Mouse (Mus musculus): ENCODE measurements around the gene Ccdc81.

DNA sequence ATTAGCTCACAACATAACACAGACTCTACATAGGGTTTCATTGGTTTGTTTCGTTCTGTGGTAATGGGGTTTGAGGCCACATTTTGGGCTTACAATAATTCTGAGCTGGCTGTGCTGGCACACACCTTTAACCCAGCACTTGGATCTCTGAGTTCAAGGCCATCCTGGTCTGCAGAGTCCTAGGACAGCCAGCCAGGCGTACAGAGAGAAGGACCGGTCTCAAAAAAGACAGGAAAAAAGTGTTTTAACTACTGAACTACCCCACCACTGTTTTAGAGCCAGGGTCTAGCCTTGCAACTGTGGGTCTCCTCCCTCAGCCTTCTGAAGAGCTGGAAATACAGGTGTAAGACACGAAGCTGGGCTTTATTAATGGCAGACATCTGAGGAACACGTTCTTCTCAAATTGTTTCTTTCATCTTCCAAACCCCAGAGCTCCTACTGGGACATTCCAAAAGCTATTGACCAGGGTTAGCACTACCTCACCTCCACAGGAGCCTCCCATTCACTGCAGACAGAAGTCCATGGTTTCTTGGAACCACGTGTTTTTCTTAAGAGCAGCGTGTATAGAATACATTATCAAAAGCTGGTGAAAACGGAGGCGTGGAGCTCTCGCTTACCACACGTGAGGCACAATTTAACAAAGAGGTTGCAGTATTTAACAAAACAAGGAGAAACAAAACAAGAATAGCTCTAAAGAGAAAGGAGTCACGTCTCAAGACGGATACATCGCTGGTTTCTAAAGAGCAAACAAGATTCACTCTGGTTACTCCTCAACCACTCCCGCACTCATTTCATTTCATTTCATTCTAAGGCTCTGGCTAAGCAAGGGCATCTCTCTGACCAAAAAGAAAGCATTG lies 36.3 kb upstream of the Ccdc81 start:
- no peak for TF ChIP-seq POLR2A (IDR thresholded peaks at IDR 0.05; ENCODE audit: borderline replicate concordance, extremely low read depth, insufficient read depth, insufficient read length, poor library complexity, severe bottlenecking)
- TF ChIP-seq CTCF (IDR thresholded peaks at IDR 0.05; ENCODE audit: borderline replicate concordance, extremely low read depth, insufficient read depth, insufficient read length): no peak

Data from brain, embryonic 14.5 days (tissue).